Mouse (Mus musculus): ENCODE results near the gene Eef1akmt3. TPM values are rescaled to one million over a fixed set of nuclear protein-coding genes. Genes with fewer than 3 reads are reported as not detected.
A peak's percentile ranks its signal among the peaks of the same experiment; 100 is the strongest.

Eef1akmt3 gene
- polyA plus RNA-seq, 1 experiment from 2014 or later, result 0.51 TPM

DNA sequence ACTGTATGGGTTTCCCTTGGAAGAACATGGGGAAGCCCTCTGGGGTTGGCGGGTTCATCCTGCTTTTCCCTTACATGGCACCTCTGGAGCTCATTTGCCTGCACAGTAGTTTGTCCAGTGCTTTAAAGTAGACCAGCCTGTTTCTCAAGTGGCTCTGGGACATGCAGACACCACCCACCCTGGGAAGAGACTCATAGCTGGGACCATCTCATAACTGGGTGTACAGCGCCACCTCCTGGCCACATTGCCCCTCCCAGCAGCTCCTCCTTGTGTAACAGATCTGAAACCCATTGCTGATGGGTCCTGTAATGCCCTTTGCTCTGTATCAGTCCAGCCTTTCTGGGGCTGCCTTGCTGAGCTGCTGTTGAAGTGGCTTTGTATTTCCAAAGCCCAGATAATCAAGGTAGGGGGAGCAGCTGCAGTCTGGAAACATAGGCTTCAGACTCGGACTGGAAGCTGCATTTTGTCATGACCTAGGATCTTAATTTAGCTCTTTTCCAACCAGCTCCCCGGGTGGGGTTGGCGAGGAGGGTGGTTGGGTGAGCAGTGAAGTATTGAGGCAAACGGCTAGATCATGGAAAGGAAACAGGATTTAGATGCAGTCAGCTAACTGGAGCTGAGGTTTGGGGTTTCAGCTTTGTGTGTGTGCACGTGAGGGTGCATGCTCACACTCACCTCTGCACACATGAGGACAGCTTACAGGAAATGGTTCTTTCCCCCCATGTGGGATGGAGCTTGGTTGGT is 50.8 kb downstream of the Eef1akmt3 start:
- ATAC-seq (ENCODE audit: low FRiP score), result peak; percentile 64
- Histone ChIP-seq H3K9me3 (replicated peaks) (no peaks in the 10 kb centered on the region), H3K4me2 (no peak overlapping the region), H3K27ac (replicated peaks) (no peak overlapping the region), H3K36me3 (peaks cover 34% of the 10 kb centered on the region), H3K4me3 (replicated peaks) (no peak overlapping the region), H3K27me3 (replicated peaks) (no peaks in the 10 kb centered on the region), H3K9ac (replicated peaks) (no peak overlapping the region; the same call in 1 of the 2 replicates), H3K4me1 (peaks cover 60% of the 10 kb centered on the region)
- 52% methylated on average over 7 of the region's 7 CpGs for WGBS

- peaks cover 15% of the 10 kb centered on the region for H3K36me3 ChIP-seq
- WGBS, result 70% methylated on average over 5 of the region's 5 CpGs
- H3K27ac ChIP-seq (replicated peaks), result no peak overlapping the region; the same call in 1 of the 2 replicates
- H3K27me3 ChIP-seq (replicated peaks), result no peaks in the 10 kb centered on the region
- H3K9ac ChIP-seq (replicated peaks), result no peak overlapping the region
- no peaks in the 10 kb centered on the region for H3K9me3 ChIP-seq (replicated peaks)
- no peak overlapping the region for H3K4me2 ChIP-seq
- no peak overlapping the region for H3K4me3 ChIP-seq (replicated peaks)
- no peak for ATAC-seq (ENCODE audit: low FRiP score)
- H3K4me1 ChIP-seq, result peaks cover 78% of the 10 kb centered on the region
These were observed 52.7 kb downstream of the Eef1akmt3 start for GRCm38 (mm10) chr10:126988513-126989165.

DNA sequence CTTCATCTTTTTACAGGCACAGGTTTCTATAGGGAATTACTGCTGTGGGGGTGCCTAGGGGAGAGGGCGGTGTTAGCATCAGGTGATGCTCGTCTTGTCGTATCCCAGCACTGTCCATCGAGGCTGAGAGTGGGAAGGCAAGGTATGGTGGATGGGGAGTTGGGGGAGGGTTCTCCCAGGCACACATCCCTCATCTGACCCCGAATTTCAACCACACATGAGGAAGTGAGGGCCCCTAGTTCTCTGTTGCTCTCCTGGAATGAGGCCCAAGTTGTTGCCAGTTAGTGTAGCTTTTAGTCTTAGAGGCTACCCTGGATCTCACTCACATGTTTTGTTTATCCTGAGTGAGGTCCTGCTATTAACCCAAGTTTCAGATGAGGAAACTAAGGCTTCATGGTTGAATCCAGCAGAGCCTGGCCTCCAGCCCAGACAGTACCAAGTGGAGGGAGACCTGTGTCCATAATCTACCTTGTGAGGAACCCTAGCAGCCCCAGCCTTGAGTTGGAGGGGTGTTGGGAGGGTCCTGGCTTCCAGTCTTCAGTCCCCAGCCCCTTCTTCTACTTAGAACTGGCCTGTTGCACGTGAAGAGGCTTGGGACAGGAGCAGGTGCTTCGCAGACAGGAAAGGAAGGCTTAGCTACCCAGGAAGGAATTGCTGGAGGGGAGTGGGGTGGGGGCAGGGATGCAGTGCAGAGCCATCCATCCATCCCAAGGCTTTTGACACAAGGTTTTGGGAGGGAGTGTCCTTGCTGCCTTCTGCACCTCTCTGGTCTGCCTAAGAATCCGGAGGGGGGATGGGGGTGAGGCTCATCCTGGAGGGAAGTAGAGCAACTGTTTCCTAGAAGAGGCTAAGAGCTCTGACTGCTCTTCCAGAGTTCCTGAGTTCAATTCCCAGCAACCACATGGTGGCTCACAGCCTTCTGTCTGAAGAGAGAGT is 53.9 kb downstream of the Eef1akmt3 start:
- Histone ChIP-seq H3K27ac (replicated peaks) (peak overlapping the region; percentile 74), H3K4me1 (peaks cover 90% of the 10 kb centered on the region), H3K9me3 (replicated peaks) (no peaks in the 10 kb centered on the region), H3K4me3 (replicated peaks) (no peak overlapping the region), H3K36me3 (peaks cover 3% of the 10 kb centered on the region; the same call in 1 of the 2 replicates), H3K4me2 (peak overlapping the region; percentile 1; the same call in 1 of the 2 replicates), H3K9ac (replicated peaks) (no peak overlapping the region), H3K27me3 (replicated peaks) (no peaks in the 10 kb centered on the region)
- WGBS, result 67% methylated on average over 8 of the region's 8 CpGs
- ATAC-seq (ENCODE audit: low FRiP score), result no peak

- ATAC-seq (ENCODE audit: low FRiP score), result peak; percentile 42
These were observed 54.8 kb downstream of the Eef1akmt3 start for GRCm38 (mm10) chr10:126986541-126986961.

GRCm38 (mm10) chr10:126985579-126985978 is 55.7 kb downstream of the Eef1akmt3 start:
- H3K9me3 ChIP-seq (replicated peaks), result no peaks in the 10 kb centered on the region
- no peak overlapping the region for H3K9ac ChIP-seq (replicated peaks)
- H3K4me3 ChIP-seq (replicated peaks), result no peak overlapping the region
- no peaks in the 10 kb centered on the region for H3K27me3 ChIP-seq (replicated peaks)
- WGBS, result 92% methylated on average over 9 of the region's 9 CpGs
- no peak for ATAC-seq (ENCODE audit: low FRiP score)
- no peak overlapping the region for H3K27ac ChIP-seq (replicated peaks)
- H3K4me1 ChIP-seq, result peaks cover 96% of the 10 kb centered on the region
- H3K36me3 ChIP-seq, result no peaks in the 10 kb centered on the region
- H3K4me2 ChIP-seq, result no peak overlapping the region

More at GRCm38 (mm10) chr10:126986541-126986961, 54.8 kb downstream of the Eef1akmt3 start:
- H3K9me3 ChIP-seq (replicated peaks), result no peaks in the 10 kb centered on the region
- no peak overlapping the region for H3K9ac ChIP-seq (replicated peaks)
- H3K4me2 ChIP-seq, result peak overlapping the region; percentile 1
- no peaks in the 10 kb centered on the region for H3K36me3 ChIP-seq
- WGBS, result 45% methylated on average over 4 of the region's 4 CpGs
- peak overlapping the region; percentile 74 for H3K27ac ChIP-seq (replicated peaks)
- H3K4me3 ChIP-seq (replicated peaks), result no peak overlapping the region
- no peaks in the 10 kb centered on the region for H3K27me3 ChIP-seq (replicated peaks)
- H3K4me1 ChIP-seq, result peaks cover 96% of the 10 kb centered on the region

- H3K9ac ChIP-seq (replicated peaks), result no peak overlapping the region
- 71% methylated on average over 4 of the region's 4 CpGs for WGBS
- peak overlapping the region; percentile 90; the same call in 1 of the 2 replicates for H3K4me2 ChIP-seq
- H3K9me3 ChIP-seq (replicated peaks), result no peaks in the 10 kb centered on the region
- no peaks in the 10 kb centered on the region for H3K27me3 ChIP-seq (replicated peaks)
- peak overlapping the region; percentile 34; the same call in 1 of the 2 replicates for H3K27ac ChIP-seq (replicated peaks)
- peaks cover 96% of the 10 kb centered on the region for H3K4me1 ChIP-seq
- ATAC-seq (ENCODE audit: low FRiP score), result no peak
- no peak overlapping the region for H3K4me3 ChIP-seq (replicated peaks)
- no peaks in the 10 kb centered on the region for H3K36me3 ChIP-seq
These were observed 56.2 kb downstream of the Eef1akmt3 start for GRCm38 (mm10) chr10:126985127-126985526.

GRCm38 (mm10) chr10:126984189-126985004 is 56.9 kb downstream of the Eef1akmt3 start:
- WGBS, result 38% methylated on average over 5 of the region's 5 CpGs
- Histone ChIP-seq H3K27me3 (replicated peaks) (no peaks in the 10 kb centered on the region), H3K27ac (replicated peaks) (peak overlapping the region; percentile 34), H3K4me2 (peak overlapping the region; percentile 90), H3K4me1 (peaks cover 93% of the 10 kb centered on the region), H3K4me3 (replicated peaks) (no peak overlapping the region), H3K9me3 (replicated peaks) (no peaks in the 10 kb centered on the region), H3K9ac (replicated peaks) (no peak overlapping the region), H3K36me3 (no peaks in the 10 kb centered on the region)
- ATAC-seq (ENCODE audit: low FRiP score), result no peak

DNA sequence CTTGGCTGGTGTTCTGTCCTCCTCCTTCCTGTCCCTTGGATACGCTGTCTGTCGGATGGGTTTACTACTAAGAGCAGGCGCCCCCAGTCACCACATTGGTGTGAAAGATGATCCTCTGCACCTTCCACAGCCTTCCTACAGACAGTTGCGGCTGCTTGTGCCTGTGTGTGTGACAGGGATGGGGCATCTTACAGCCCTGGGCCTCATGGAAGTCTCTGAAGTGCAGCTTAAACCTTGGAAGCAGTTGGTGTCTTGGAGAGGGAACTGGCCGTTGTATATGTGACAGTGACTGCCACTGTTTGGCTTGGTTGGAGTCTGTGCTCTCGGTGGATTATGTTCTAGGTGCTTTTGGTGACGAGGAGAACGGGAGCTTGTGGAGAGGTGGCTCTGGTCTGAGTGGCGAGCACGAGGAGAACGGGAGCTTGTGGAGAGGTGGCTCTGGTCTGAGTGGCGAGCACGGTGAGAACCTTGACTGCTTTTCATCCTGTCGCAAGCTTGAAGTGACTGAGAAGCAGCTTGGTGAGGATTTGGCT is 58.1 kb downstream of the Eef1akmt3 start:
- H3K4me2 ChIP-seq, result peak overlapping the region; percentile 90
- H3K27ac ChIP-seq (replicated peaks), result no peak overlapping the region
- no peak overlapping the region for H3K4me3 ChIP-seq (replicated peaks)
- ATAC-seq (ENCODE audit: low FRiP score), result no peak
- H3K9ac ChIP-seq (replicated peaks), result no peak overlapping the region
- H3K4me1 ChIP-seq, result peaks cover 84% of the 10 kb centered on the region
- no peaks in the 10 kb centered on the region for H3K9me3 ChIP-seq (replicated peaks)
- 60% methylated on average over 14 of the region's 14 CpGs for WGBS
- no peaks in the 10 kb centered on the region for H3K36me3 ChIP-seq
- H3K27me3 ChIP-seq (replicated peaks), result no peaks in the 10 kb centered on the region

GRCm38 (mm10) chr10:126981746-126982145 is 59.6 kb downstream of the Eef1akmt3 start:
- 61% methylated on average over 3 of the region's 3 CpGs for WGBS
- no peaks in the 10 kb centered on the region for H3K27me3 ChIP-seq (replicated peaks)
- peak overlapping the region; percentile 90 for H3K4me2 ChIP-seq
- H3K27ac ChIP-seq (replicated peaks), result peak overlapping the region; percentile 100
- ATAC-seq (ENCODE audit: low FRiP score), result no peak
- H3K36me3 ChIP-seq, result no peaks in the 10 kb centered on the region
- no peaks in the 10 kb centered on the region for H3K9me3 ChIP-seq (replicated peaks)
- H3K4me1 ChIP-seq, result peaks cover 76% of the 10 kb centered on the region
- H3K9ac ChIP-seq (replicated peaks), result 0 out of 2 replicates have a peak overlapping the region, but pooled peaks have one; percentile 23
- peak overlapping the region; percentile 91 for H3K4me3 ChIP-seq (replicated peaks)

Data from neural tube, embryonic 15.5 days (tissue).